Mouse (Mus musculus) CH12.LX (cell line): Measurements from ENCODE around the gene Elfn2.

Experiments used
- CHD1 ChIP-seq: IDR thresholded peaks from 2 replicates; pipeline ENCODE4 v1.6.1; 2012; ENCODE audit warnings: low read depth, low read length, improper control_type of control experiment, inconsistent platforms
- EP300 ChIP-seq: IDR thresholded peaks from 2 replicates; pipeline ENCODE4 v1.6.1; 2011; ENCODE audit warnings: low read length, improper control_type of control experiment
- MAX ChIP-seq: IDR thresholded peaks from 2 replicates; pipeline ENCODE4 v1.6.1; 2011; ENCODE audit warnings: low read length, improper control_type of control experiment
- POLR2A ChIP-seq: IDR thresholded peaks from 2 replicates; pipeline ENCODE4 v1.6.1; 2011; ENCODE audit warnings: low read depth, mild to moderate bottlenecking, improper control_type of control experiment, low read length
- POLR2AphosphoS2 ChIP-seq: IDR thresholded peaks from 2 replicates; pipeline ENCODE4 v1.6.1; 2011; ENCODE audit warnings: low read depth, low read length, improper control_type of control experiment
- UBTF ChIP-seq: IDR thresholded peaks from 2 replicates; pipeline ENCODE4 v1.6.1; 2012; ENCODE audit warnings: low read depth, mild to moderate bottlenecking, inconsistent platforms, low read length, improper control_type of control experiment, moderate library complexity
- USF1 ChIP-seq: IDR thresholded peaks from 2 replicates; pipeline ENCODE4 v1.6.1; 2014; ENCODE audit warnings: low read depth, mild to moderate bottlenecking, inconsistent platforms, low read length, improper control_type of control experiment

- TF ChIP-seq POLR2A, result no peak
- peak; percentile 92 for TF ChIP-seq MAX
- TF ChIP-seq CHD1, result no peak
- TF ChIP-seq UBTF, result no peak
- TF ChIP-seq POLR2AphosphoS2, result no peak
- TF ChIP-seq USF1, result peak; percentile 89
- peak; percentile 64 for TF ChIP-seq EP300
Measured at GRCm38 (mm10) chr15:78758132-78758531, 39.6 kb upstream of the Elfn2 start.
